Mouse (Mus musculus): ENCODE data around the gene Pithd1.

GRCm38 (mm10) chr4:135986301-135986942, 642 bp downstream of the Pithd1 start:
- TF ChIP-seq CTCF (conservative IDR thresholded peaks at IDR 0.05; ENCODE audit: insufficient read depth, insufficient read length, low read depth, low read length) (no peak), POLR2A (IDR thresholded peaks at IDR 0.05; ENCODE audit: low read depth, low read length) (no peak)
